Mouse (Mus musculus) hindbrain, embryonic 15.5 days (tissue): Measurements from ENCODE around the gene Krcc1. TPM values are rescaled to one million over a fixed set of nuclear protein-coding genes. Genes with fewer than 3 reads are reported as not detected.

Experiments used
- ATAC-seq: fragments of 200-750 bp; cut with Nextera tagmentation; 2 replicates; pipeline ENCODE4 v1.8.0; 2017; ENCODE audit warnings: low read depth, moderate number of reproducible peaks, moderate TSS enrichment; ENCODE audit not compliant: low FRiP score
- H3K27ac ChIP-seq: fragments of 300-500 bp; sonication (generic); replicated peaks from 2 replicates; pipeline ENCODE4 v1.5.1; 2015; ENCODE audit warnings: mild to moderate bottlenecking, inconsistent platforms
- H3K27me3 ChIP-seq: fragments of 300-500 bp; sonication (generic); 2 replicates; pipeline ENCODE4 v1.6.1; 2015; ENCODE audit warnings: control low read depth, inconsistent platforms
- H3K36me3 ChIP-seq: fragments of 300-500 bp; sonication (generic); 2 replicates; pipeline ENCODE4 v1.6.1; 2015; ENCODE audit warnings: control low read depth, inconsistent platforms
- H3K4me1 ChIP-seq: fragments of 300-500 bp; sonication (generic); replicated peaks from 2 replicates; pipeline ENCODE4 v1.6.1; 2015; ENCODE audit warnings: control low read depth, inconsistent platforms
- H3K4me2 ChIP-seq: fragments of 300-500 bp; sonication (generic); 2 replicates; pipeline ENCODE4 v1.6.1; 2015; ENCODE audit warnings: moderate library complexity, mild to moderate bottlenecking, inconsistent platforms
- H3K4me3 ChIP-seq: fragments of 300-500 bp; sonication (generic); 2 replicates; pipeline ENCODE4 v1.5.1; 2015; ENCODE audit warnings: mild to moderate bottlenecking, inconsistent platforms
- H3K9ac ChIP-seq: fragments of 300-500 bp; sonication (generic); 2 replicates; pipeline ENCODE4 v1.6.1; 2015; ENCODE audit warnings: inconsistent platforms
- H3K9me3 ChIP-seq: fragments of 300-500 bp; sonication (generic); 2 replicates; pipeline ENCODE4 v1.6.1; 2016; ENCODE audit warnings: control low read depth, inconsistent platforms
- WGBS: fragments of 180-500 bp; shearing (Covaris S2); methylation state at CpG from one replicate; pipeline ENCODE4 v1.1.7; 2015; 5-methylcytosine and 5-hydroxymethylcytosine counted together
- polyA plus RNA-seq: library from polyadenylated mRNA; unstranded; fragments of >200 nt; fragmentation: Nextera tagmentation; extraction: Ambion mirVana; gene quantifications from 2 replicates; pipeline ENCODE4 v1.2.1, GENCODE M21; 2015

The Krcc1 gene
- 18.4 and 22.9 TPM in 2 replicates for polyA plus RNA-seq

GRCm38 (mm10) chr6:71271389-71272315 lies at the start of gene Krcc1:
Gene Krcc1 (plus strand): TSS chr6:71271677.
- H3K36me3 ChIP-seq = no peaks in the 10 kb centered on the region
- peak within 1 kb of the TSS; percentile 75 for H3K4me3 ChIP-seq
- no peaks in the 10 kb centered on the region for H3K27me3 ChIP-seq
- peak; percentile 95 for ATAC-seq
- peak within 1 kb of the TSS; percentile 86 for H3K4me2 ChIP-seq
- no peaks in the 10 kb centered on the region for H3K9me3 ChIP-seq
- H3K9ac ChIP-seq = peak within 1 kb of the TSS; percentile 99
- peak within 1 kb of the TSS; percentile 99 for H3K27ac ChIP-seq
- peaks cover 16% of the 10 kb centered on the region for H3K4me1 ChIP-seq
- under 1% methylated on average over 67 of the region's 84 CpGs for WGBS

GRCm38 (mm10) chr6:71224184-71224943 lies 47.1 kb upstream of the Krcc1 start:
- H3K27ac ChIP-seq = no peak overlapping the region
- no peak overlapping the region for H3K9ac ChIP-seq
- H3K4me2 ChIP-seq = no peak overlapping the region
- no peaks in the 10 kb centered on the region for H3K9me3 ChIP-seq
- no peak for ATAC-seq
- 87% methylated on average over 3 of the region's 3 CpGs for WGBS
- H3K4me1 ChIP-seq = no peaks in the 10 kb centered on the region; the same call in 1 of the 2 replicates
- no peaks in the 10 kb centered on the region for H3K27me3 ChIP-seq
- H3K4me3 ChIP-seq = no peak overlapping the region
- no peaks in the 10 kb centered on the region for H3K36me3 ChIP-seq

- H3K4me1 ChIP-seq = no peaks in the 10 kb centered on the region; the same call in 1 of the 2 replicates
- H3K4me3 ChIP-seq = no peak overlapping the region
- ATAC-seq = no peak
- no peak overlapping the region for H3K4me2 ChIP-seq
- WGBS = 34% methylated on average over 6 of the region's 6 CpGs
- H3K9me3 ChIP-seq = no peaks in the 10 kb centered on the region
- no peak overlapping the region for H3K9ac ChIP-seq
- H3K27ac ChIP-seq = no peak overlapping the region
- no peaks in the 10 kb centered on the region for H3K27me3 ChIP-seq
- no peaks in the 10 kb centered on the region for H3K36me3 ChIP-seq
Observed at GRCm38 (mm10) chr6:71226544-71226943, 44.9 kb upstream of the Krcc1 start.

GRCm38 (mm10) chr6:71227157-71227770 lies 44.2 kb upstream of the Krcc1 start:
- no peak for ATAC-seq
- no peak overlapping the region for H3K27ac ChIP-seq
- H3K27me3 ChIP-seq = no peaks in the 10 kb centered on the region
- H3K4me3 ChIP-seq = no peak overlapping the region
- WGBS = 5% methylated on average over 7 of the region's 7 CpGs
- no peaks in the 10 kb centered on the region; the same call in 1 of the 2 replicates for H3K4me1 ChIP-seq
- H3K36me3 ChIP-seq = no peaks in the 10 kb centered on the region
- no peak overlapping the region for H3K9ac ChIP-seq
- H3K9me3 ChIP-seq = no peaks in the 10 kb centered on the region
- no peak overlapping the region for H3K4me2 ChIP-seq

- WGBS = 83% methylated on average over 13 of the region's 13 CpGs
- no peaks in the 10 kb centered on the region for H3K27me3 ChIP-seq
- ATAC-seq = no peak
- H3K27ac ChIP-seq = no peak overlapping the region
- H3K9me3 ChIP-seq = no peaks in the 10 kb centered on the region
- no peak overlapping the region for H3K9ac ChIP-seq
- H3K4me2 ChIP-seq = no peak overlapping the region
- H3K4me3 ChIP-seq = no peak overlapping the region
- no peaks in the 10 kb centered on the region for H3K4me1 ChIP-seq
- no peaks in the 10 kb centered on the region for H3K36me3 ChIP-seq
Observed at GRCm38 (mm10) chr6:71235121-71235520, 36.4 kb upstream of the Krcc1 start.

GRCm38 (mm10) chr6:71235944-71236343 lies 35.5 kb upstream of the Krcc1 start:
- no peak for ATAC-seq
- 68% methylated on average over 3 of the region's 3 CpGs for WGBS
- Histone ChIP-seq H3K27ac (no peak overlapping the region), H3K9ac (no peak overlapping the region), H3K9me3 (no peaks in the 10 kb centered on the region), H3K4me2 (no peak overlapping the region), H3K4me1 (no peaks in the 10 kb centered on the region), H3K27me3 (no peaks in the 10 kb centered on the region), H3K36me3 (no peaks in the 10 kb centered on the region), H3K4me3 (no peak overlapping the region)

GRCm38 (mm10) chr6:71236506-71236905 lies 35.0 kb upstream of the Krcc1 start:
- WGBS = 81% methylated on average over 6 of the region's 6 CpGs
- Histone ChIP-seq H3K4me3 (no peak overlapping the region), H3K27ac (no peak overlapping the region), H3K27me3 (no peaks in the 10 kb centered on the region), H3K9me3 (no peaks in the 10 kb centered on the region), H3K36me3 (no peaks in the 10 kb centered on the region), H3K4me1 (no peaks in the 10 kb centered on the region), H3K4me2 (no peak overlapping the region), H3K9ac (no peak overlapping the region)
- no peak for ATAC-seq

GRCm38 (mm10) chr6:71237031-71237431 lies 34.4 kb upstream of the Krcc1 start:
- Histone ChIP-seq H3K27ac (no peak overlapping the region), H3K36me3 (no peaks in the 10 kb centered on the region), H3K4me1 (no peaks in the 10 kb centered on the region), H3K4me2 (no peak overlapping the region), H3K4me3 (no peak overlapping the region), H3K9ac (no peak overlapping the region), H3K27me3 (no peaks in the 10 kb centered on the region), H3K9me3 (no peaks in the 10 kb centered on the region)
- ATAC-seq = no peak
- 89% methylated on average over 6 of the region's 6 CpGs for WGBS

GRCm38 (mm10) chr6:71239069-71239750 lies 32.3 kb upstream of the Krcc1 start:
- Histone ChIP-seq H3K9ac (no peak overlapping the region), H3K27me3 (no peaks in the 10 kb centered on the region), H3K4me3 (no peak overlapping the region), H3K36me3 (no peaks in the 10 kb centered on the region), H3K9me3 (no peaks in the 10 kb centered on the region), H3K4me2 (no peak overlapping the region), H3K27ac (no peak overlapping the region), H3K4me1 (no peaks in the 10 kb centered on the region)
- WGBS = 90% methylated on average over 26 of the region's 26 CpGs
- no peak for ATAC-seq

GRCm38 (mm10) chr6:71240831-71241230 lies 30.6 kb upstream of the Krcc1 start:
- no peaks in the 10 kb centered on the region for H3K36me3 ChIP-seq
- H3K4me2 ChIP-seq = no peak overlapping the region
- H3K4me3 ChIP-seq = no peak overlapping the region
- no peaks in the 10 kb centered on the region for H3K9me3 ChIP-seq
- WGBS = 90% methylated on average over 7 of the region's 7 CpGs
- no peak overlapping the region for H3K9ac ChIP-seq
- H3K27me3 ChIP-seq = no peaks in the 10 kb centered on the region
- H3K4me1 ChIP-seq = no peaks in the 10 kb centered on the region
- H3K27ac ChIP-seq = no peak overlapping the region
- ATAC-seq = no peak

- Histone ChIP-seq H3K4me3 (no peak overlapping the region), H3K4me1 (no peaks in the 10 kb centered on the region), H3K9ac (no peak overlapping the region), H3K27me3 (no peaks in the 10 kb centered on the region), H3K36me3 (no peaks in the 10 kb centered on the region), H3K27ac (no peak overlapping the region), H3K4me2 (no peak overlapping the region), H3K9me3 (no peaks in the 10 kb centered on the region)
- 89% methylated on average over 1 of the region's 1 CpGs for WGBS
- no peak for ATAC-seq
Observed at GRCm38 (mm10) chr6:71242811-71243210, 28.7 kb upstream of the Krcc1 start.
